Mouse (Mus musculus) brown adipose tissue, adult 24 weeks (tissue): ENCODE measurements around the gene Pcdh9. TPM values are rescaled to one million over a fixed set of nuclear protein-coding genes. Genes with fewer than 3 reads are reported as not detected.

Source experiments
- H3K27ac ChIP-seq: fragments of 200-500 bp; replicated peaks from 2 replicates; pipeline ENCODE4 v1.5.1; 2012; ENCODE audit warnings: low read depth, mild to moderate bottlenecking, low read length
- H3K4me1 ChIP-seq: fragments of 200-500 bp; 2 replicates; pipeline ENCODE4 v1.6.1; 2012; ENCODE audit warnings: low read length, mixed read lengths; ENCODE audit not compliant: control insufficient read depth, insufficient read depth, insufficient read length
- H3K4me3 ChIP-seq: fragments of 200-500 bp; 2 replicates; pipeline ENCODE4 v1.5.1; 2012; ENCODE audit warnings: low read depth, mild to moderate bottlenecking, low read length, moderate library complexity; ENCODE audit not compliant: insufficient read depth
- polyA plus RNA-seq: library from polyadenylated mRNA; stranded (reverse); fragments of >200 nt; gene quantifications from 2 replicates; pipeline ENCODE4 v1.2.4, GENCODE M21; 2012; ENCODE audit not compliant: missing spikeins, insufficient read depth, insufficient read length

Gene Pcdh9
- polyA plus RNA-seq, 1 experiment: 0.16 TPM

GRCm38 (mm10) chr14:93055997-93056396, 834.5 kb downstream of the Pcdh9 start:
- no peak overlapping the region for H3K4me3 ChIP-seq
- H3K27ac ChIP-seq: no peak overlapping the region

GRCm38 (mm10) chr14:93040591-93040990, 849.9 kb downstream of the Pcdh9 start:
- Histone ChIP-seq H3K4me1 (no peaks in the 10 kb centered on the region), H3K4me3 (no peak overlapping the region), H3K27ac (no peak overlapping the region)

More at GRCm38 (mm10) chr14:93055997-93056396, 834.5 kb downstream of the Pcdh9 start:
- no peaks in the 10 kb centered on the region for H3K4me1 ChIP-seq

- Histone ChIP-seq H3K4me3 (no peak overlapping the region), H3K4me1 (no peaks in the 10 kb centered on the region), H3K27ac (no peak overlapping the region)
Measured at GRCm38 (mm10) chr14:93039326-93040221, 850.9 kb downstream of the Pcdh9 start.

GRCm38 (mm10) chr14:93009147-93010064, 881.1 kb downstream of the Pcdh9 start:
- no peaks in the 10 kb centered on the region for H3K4me1 ChIP-seq

More at GRCm38 (mm10) chr14:93009147-93010064, 881.1 kb downstream of the Pcdh9 start:
- no peak overlapping the region for H3K4me3 ChIP-seq
- no peak overlapping the region for H3K27ac ChIP-seq
